Mouse (Mus musculus) thymus, postnatal 36 days (tissue): ENCODE data around the gene Cmtm7.

Experiments used
- DNase-seq, 2 experiments: peaks; one replicate each; pipeline ENCODE4 v3.0.0; 2022; ENCODE audit warnings: mixed read lengths in 2 of 2

The Cmtm7 gene

GRCm38 (mm10) chr9:114794491-114794890, 12.8 kb upstream of the Cmtm7 start:
- no peak for DNase-seq

DNA sequence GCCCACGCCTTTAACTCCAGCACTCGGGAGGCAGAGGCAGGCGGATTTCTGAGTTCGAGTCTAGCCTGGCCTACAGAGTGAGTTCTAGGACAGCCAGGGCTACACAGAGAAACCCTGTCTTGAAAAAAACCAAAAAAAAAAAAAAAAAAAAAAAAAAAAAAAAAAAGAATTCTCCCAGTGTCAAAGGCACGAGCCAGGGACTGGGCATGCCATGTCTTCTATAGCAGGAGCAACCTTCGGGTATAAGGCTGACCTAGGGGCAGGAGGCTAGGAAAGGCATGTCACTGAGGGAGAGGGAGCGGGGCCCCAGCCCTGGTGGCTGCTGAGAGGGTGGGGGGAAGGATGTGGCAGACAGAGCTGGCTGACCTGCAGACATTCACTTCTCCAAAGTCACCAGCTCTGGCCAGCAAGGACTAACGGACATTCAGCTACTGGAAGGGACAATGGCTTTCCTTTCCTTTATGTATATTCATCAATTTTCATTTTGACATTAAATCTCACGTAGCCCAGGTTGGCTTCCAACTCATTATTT, 12.2 kb upstream of the Cmtm7 start:
- no peak for DNase-seq

DNA sequence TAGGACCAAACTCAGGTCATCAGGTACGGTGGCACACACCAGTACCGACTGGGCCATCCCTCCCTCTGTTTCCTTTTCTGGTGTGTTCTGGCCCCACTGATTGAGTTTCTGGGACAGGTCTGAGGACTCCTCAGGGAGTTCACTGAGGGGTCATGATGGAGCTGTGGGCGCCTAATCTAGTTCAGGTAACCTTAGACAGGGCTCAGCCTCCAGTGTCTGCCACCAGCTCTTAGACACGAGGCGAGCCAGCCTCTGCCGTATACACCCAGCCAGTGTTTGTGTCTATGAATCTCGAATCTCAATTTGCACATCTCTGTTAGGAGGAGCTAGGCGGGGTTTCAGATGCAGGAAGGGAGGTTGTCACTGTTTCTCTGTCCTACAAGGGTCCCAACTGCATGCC, 8.3 kb upstream of the Cmtm7 start:
- no peak for DNase-seq

DNA sequence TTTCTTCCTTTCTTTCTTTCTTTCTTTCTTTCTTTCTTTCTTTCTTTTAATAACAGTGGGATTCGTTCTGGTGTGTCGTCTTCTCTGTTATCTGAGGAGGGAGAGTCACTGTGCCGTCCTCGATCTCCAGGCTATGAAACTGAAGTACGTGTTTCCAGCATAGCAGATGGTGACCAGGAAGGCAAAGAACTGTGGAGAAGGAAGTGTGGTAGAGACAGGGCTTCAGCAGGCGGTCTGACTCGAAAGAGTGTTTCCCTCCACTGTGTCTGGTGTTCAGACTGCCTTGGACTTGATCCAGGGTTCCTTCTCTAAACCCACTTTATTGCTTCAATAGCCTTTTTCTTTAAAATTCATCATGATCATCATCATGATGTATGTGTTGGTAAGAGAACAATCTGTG, 7.9 kb upstream of the Cmtm7 start:
- DNase-seq = no peak

- DNase-seq = no peak
Measured at GRCm38 (mm10) chr9:114788697-114789096, 7.0 kb upstream of the Cmtm7 start.

DNA sequence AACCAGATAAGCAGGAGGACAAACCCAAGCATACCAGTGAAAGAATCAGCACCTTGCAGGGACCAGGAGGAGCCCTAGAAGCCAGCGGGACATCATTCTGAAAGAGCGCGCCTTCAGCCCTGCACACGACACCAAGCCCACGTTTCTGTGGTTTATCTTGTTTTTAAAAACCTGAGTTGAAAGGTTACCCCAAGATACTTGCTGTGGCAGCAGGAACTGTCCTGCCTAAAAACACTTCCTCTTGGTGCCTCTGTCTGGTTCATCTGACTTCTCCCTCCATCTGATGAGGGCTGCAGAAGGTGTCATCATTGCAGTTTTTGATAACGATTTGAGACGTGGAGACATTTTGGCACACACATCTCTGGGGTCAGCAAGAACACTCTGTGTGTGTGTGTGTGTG, 6.1 kb upstream of the Cmtm7 start:
- DNase-seq = no peak

DNA sequence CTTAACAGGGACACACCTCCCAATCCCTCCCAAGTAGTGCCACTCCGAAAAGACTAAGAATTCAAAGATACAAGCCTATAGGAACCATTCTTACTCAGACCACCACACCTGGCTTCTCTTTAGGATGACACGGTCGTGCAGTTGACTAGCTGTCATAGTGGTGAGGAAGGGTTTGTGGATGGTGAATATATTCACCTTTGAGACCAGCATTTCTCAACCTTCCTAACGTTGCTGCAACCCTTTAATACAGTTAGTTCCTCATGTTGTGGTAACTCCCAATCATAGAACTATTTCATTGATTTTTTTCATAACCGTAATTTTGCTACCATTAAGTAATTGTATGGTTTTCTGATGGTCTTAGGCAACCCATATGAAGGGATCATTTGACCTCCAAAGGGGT, 5.5 kb upstream of the Cmtm7 start:
- no peak for DNase-seq

DNA sequence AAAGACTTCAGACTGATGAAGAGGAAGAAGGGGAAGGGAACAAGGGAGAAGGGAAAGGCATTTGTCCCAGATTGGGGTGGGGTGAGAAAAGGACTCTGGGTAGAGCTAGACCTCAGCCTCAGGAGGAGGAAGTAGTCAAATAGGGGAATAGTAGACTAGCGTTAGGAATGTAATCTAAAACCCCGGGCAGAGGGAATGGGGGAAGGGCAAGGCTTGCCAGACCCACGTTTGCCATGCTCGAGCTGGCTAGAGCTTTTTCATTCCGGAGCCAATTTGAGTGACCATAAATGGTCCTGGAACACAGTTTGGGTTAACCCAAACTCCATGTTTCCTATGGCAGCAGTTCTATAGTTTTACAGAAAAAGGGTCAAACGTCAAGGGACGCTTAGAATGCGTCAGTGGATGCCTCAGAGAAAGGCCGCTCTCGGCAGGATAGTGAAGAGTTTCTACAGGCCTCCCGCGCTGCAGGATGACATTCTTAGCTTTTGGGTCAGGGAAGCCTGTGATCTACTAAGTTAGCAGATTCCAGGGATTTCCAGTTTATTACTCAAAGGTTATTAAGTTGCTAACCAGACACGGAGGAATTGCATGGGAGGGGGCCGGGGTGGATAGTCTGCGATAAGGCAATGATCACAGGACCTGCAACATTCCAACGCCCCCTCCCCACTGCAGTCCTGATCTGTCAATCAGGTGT, 3.9 kb upstream of the Cmtm7 start:
- DNase-seq = no peak

DNA sequence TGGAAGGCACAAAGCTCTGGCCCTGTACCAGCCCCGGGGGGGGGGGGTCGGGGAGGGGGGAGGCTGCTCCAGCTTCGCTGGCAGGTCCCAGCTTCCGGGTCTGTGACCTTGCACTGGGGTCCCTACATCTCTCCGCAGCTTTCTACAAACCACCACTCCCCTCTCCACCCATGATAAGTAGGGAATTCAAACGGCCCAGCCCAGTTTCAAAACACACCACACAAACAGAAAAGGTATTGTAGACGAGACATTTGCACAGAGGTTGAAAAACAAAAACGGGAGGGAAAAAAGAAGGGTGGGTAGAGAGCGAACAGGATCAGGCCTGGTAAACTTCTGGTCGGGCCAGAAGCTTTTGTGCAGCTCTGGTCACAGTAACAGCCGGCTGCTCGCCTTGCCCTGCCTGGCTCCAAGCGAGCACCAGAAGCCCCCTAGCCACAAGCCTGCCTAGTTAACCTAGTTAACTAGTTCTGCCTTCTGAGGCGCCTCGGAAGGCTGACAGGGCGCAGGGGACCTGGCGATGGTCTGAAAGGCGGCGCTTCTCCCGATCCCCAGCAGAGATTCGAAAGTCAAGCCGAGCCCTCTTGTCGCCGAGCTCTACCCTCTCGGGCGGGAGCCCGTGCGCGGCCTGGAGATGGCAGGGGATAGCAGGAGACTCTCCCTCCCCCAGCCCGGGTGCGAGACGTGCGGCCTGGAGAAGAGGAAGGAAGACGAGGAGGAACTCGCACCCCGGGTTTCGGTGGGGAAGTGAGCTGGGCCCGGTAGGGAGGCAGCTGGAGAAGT, 720 bp downstream of the Cmtm7 start:
- DNase-seq = peak; percentile 73 to 74

DNA sequence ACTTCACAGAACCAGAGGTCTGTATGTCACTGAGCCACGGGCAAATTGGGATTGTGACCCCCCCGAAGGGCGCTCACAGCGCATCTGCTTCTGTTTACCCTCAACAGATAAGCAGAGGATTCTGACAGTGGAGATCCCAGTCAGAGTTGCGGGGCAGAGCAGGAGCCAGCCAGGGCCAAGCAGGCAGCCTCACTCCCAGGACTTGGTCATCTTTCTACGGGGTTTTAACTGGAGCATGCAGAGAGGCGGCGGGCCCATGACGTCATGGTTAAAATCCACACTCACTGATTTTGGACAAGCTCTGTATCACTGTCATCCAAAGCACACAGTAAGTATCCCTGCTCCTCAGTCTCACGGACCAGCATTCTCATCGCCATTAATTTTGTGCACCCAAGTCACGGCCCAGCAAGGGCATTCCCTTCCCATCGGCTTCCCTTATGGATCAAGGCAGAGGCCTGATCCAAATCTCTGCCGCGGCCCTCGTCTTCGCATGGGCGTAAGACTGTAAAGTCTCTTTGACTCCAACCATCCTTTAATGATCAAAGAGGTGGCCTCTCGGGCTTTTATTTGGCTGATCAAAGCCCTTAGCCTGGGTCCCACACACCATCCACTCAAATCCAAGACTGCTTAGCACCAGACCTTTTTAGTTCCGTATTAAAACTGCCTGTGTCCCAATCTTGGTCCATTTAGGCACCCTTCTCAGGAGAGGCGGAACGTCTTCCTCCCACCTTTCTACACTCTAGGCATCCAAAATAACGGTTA, 1.5 kb downstream of the Cmtm7 start:
- DNase-seq = peak; percentile 25 to 36

DNA sequence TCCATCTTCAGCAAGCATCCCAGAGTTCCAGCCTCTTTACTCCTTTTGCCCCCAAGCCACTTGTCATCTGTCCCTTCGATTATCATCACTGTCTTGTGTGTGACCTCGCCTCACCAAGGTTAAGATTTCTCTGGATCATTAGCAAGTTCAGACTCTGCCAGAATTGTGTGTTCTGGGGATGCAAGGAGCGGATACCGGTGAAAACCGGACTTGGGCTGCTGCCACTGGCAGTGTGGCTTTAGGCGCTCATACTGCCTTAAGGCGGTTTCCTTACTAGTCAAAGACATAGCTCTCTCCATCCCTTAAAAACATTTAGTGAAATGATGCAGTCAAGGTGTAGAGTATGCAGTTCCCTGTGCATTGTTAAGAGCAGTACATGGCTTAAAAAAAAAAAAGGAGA, 2.8 kb downstream of the Cmtm7 start:
- no peak for DNase-seq

DNA sequence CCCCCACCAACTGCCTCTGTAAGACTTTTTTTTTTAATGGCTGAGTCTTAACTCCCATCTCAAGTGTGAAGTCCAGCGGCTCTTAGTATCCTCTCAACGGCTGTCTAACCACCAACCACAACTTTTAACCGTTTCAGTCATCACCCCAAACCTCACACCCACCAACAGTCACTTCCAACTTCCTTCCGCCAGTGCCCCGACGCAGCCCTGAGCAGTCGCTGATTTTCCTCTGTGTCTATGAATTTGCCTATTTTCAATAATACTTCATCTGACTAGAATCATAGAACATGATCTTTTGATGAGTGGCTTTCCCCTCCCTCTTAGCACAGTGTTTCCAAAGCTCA, 3.6 kb downstream of the Cmtm7 start:
- DNase-seq = peak; percentile 52 to 54

DNA sequence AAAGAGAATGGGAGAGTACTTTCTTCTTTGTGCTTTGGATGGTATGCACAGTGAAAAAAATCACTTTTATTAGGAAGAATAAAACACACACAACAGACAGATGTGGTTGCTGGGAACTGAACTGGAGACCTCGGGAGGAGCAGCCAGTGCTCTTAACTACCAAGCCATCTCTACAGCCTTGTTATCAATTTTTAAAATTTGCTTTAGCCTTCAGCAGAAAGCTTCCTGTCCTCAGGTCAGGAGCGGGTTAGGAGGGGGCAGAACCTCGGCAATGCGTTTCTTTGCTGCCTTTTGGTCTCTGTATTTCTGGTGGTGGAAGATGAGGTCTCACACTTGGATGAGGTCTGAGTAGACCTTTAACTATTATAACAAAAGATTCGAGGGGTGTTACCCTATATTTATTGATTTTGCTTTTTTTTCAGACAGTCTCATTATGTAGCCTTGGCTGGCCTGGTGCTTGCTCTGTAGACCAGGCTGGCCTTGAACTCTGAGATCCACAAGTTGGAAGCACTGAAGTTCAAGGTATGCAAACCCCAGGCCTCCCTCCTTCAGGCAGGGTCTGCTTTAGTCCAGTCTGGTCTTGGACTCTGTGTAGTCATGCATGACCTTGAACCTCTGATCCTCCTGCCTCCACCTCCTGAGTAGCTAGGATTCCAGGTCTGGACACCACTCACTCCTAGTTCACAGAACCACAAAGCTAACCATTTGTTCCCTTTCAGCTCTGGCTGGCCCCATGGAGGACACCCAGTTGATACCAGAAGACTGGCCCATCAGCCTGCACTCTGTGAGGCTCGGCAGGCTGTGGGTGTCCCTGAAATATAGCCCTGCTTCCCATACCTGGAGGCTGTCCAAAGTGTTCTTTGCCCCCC, 4.2 kb downstream of the Cmtm7 start:
- peak in 1 of 2 experiments; percentile 38 for DNase-seq

- DNase-seq = peak in 1 of 2 experiments; percentile 58
Measured at GRCm38 (mm10) chr9:114776361-114776760, 5.3 kb downstream of the Cmtm7 start.

DNA sequence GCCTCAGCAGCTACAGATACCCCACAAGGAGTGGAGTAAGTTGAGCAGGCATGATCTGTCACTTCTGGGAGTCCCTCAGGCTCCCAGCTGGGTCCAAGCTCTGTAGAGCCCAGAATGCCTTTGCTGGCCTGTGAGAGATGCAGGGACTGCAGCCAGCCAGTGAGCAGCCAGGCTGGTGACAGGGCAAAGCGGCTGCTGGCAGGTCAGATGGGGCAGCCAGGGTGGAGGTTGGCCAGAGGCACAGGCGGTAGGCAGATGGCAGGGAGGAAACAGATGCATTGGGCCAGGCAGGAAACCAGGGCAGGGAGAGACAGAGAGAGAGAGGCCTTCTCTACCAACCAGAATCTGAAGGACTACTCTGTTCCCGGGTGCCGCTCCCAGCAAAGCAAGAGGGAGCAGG, 6.4 kb downstream of the Cmtm7 start:
- peak; percentile 65 to 70 for DNase-seq

DNA sequence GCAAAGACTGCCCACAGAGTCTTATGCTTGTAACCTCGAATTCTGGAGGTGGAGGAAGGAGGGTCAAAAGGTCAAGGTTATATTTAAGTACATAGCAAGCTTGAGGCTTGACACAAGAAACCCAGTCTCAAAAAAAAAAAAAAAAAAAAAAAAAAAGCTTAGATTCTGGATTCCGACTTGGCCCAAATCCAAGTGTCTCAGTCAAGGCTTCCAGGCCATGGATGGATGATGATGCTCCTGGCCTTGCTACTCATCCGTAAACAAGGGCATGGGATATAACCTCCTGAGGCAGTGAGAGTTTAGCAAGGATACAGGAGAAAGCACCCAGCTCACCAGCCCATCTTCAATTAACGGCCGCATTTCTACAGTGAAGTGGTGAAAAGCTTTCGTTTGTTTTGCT, 7.0 kb downstream of the Cmtm7 start:
- no peak for DNase-seq

DNA sequence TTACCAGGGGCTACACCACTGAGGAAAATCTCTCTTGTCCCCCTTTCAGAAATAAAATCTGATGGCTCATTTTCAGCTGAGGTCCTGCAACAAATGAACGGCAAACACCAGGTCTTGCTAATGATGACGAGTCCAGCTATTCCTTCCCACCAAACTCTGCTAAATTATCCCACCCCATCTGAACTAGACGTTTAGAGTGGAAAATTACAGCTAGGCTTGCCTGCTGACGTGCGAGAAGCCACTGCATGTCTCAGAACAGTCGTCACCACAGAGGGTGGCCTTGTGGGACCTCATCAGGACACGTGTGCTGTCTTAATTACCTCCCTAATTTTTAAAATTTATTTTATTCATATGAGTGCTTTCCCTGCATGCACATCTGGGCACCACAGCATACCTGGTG, 10.1 kb downstream of the Cmtm7 start:
- DNase-seq = no peak

DNA sequence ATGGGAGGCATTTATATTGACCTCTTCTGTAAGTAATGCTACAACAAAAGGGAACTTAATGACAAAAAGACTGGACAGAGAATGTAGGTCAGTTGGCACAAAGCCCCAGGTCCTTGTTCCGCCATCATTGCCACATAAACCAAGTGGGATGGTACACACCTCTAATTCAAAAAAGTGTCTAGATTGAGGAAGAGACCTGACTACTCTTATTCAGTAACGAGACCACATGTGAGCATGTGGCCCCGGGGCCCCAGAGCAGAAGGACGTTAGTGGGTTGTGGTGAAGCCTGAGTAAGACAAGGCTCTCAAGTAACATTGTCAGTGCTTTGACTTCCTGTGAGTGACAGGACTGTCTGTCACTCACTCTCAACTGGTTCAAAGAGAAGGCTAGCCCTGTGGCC, 11.4 kb downstream of the Cmtm7 start:
- peak in 1 of 2 experiments; percentile 60 for DNase-seq

DNA sequence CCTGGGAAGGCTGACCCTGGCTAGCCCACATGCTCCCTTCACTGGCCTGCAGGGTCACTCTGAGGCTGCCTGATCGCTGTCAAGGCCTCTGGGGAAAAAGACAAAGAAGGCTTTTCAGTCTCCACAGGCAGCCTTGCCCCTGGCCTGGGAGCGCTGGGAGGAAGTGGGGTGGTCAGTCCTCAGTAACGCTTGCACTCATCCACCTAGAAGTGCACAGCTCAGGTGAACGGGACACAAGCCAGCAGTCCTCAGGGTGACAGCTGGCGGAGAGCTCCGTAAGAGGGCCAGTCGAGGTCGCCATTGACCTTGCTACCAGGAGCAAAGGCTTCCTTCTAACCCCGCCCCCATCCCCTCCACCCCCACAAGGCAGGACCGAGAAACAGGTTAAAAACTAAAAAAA, 13.6 kb downstream of the Cmtm7 start:
- DNase-seq = no peak

DNA sequence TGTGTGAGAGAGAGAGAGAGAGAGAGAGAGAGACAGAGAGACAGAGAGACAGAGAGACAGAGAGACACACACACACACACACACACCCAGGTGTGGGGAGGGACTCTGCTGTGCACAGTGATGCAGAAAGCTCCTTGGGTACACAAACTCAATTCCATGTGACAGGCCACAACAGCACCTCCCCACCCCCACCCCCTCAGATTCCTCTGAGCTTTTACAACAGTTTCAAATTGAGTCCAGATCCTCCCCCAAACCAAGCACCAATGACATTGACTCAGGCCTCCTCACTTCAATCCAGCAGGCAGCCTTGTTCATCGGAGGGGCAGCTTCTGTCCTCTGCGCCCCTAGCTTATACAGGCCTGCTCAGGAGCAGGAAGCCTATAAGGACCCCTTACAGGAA, 14.1 kb downstream of the Cmtm7 start:
- DNase-seq = no peak

GRCm38 (mm10) chr9:114767030-114767429, 14.6 kb downstream of the Cmtm7 start:
- no peak for DNase-seq

- peak; percentile 60 to 65 for DNase-seq
Measured at GRCm38 (mm10) chr9:114763341-114763740, 18.3 kb downstream of the Cmtm7 start.

GRCm38 (mm10) chr9:114761848-114762247, 19.8 kb downstream of the Cmtm7 start:
- no peak for DNase-seq
